Mouse (Mus musculus) megakaryocyte-erythroid progenitor cell, adult 5-6 weeks (primary cell): ENCODE measurements at regions not wholly inside any gene's neighbourhood (a gene's known extent, or its start where the extent isn't known, plus 50 kb on each side); places are given as distances from the start of the nearest gene placed in this dataset.
"Not testable (repeated sequence)": the region's sequence is repeated elsewhere in the genome, so short reads cannot be mapped to it uniquely, and the experiment has no call there.

Experiments
- ATAC-seq: replicated peaks from 2 replicates; pipeline ENCODE4 v1.8.0; 2016; ENCODE audit warnings: mild to moderate bottlenecking, inconsistent platforms; ENCODE audit not compliant: severe bottlenecking, poor library complexity, low FRiP score, low TSS enrichment

DNA sequence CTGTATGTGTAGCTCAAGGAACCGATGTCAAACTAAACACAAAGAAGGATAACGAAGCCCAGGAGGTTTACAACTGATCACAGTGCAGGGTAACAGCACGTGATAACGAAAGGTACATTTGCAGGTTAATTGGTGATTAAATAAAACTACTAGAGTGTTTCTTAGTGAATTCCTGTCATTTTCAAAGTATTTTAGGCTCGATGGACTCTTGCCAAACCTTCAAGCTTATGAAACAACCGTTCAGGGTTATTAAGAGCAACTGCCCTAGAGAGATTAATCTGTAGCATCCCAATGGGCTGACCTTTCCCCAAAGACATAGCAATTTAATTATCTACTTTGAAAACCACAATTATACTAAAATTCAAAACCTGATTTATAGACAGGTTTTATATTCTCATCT, 741.1 kb downstream of the Robo2 start:
- ATAC-seq = no peak

DNA sequence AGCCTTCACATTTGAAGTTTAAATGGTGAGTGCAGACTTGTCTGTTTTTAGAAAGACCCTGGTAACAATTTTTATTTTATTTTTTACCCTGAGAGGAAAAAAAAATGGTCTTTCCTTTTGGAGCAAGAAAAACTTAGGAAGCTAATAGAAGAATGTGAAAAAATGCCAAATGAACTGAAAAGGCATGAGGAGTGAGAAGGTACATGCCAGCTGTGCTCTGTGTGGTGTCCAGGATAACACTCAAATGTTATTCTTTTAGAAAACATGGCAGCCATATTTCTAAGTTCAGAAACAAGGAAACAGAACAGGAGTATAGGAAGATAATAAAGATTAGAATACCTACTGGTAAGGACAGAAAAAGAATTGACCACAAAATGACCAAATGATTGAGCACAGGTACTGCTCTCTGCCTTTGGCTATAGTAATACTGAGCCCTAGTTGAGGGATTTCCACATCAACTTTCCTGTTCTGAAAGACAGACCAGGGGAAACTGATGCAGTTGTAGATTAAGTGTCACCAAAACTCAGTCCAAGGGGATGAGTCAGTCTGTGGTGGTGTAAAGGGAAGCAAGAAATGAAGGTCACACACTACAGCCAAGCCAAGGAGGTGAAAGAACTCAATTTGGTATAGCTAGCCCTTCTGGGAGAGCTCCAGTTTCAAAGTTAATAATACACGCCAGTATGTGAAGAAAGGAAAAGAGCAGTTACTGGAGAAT, 758.5 kb downstream of the Robo2 start:
- no peak for ATAC-seq

DNA sequence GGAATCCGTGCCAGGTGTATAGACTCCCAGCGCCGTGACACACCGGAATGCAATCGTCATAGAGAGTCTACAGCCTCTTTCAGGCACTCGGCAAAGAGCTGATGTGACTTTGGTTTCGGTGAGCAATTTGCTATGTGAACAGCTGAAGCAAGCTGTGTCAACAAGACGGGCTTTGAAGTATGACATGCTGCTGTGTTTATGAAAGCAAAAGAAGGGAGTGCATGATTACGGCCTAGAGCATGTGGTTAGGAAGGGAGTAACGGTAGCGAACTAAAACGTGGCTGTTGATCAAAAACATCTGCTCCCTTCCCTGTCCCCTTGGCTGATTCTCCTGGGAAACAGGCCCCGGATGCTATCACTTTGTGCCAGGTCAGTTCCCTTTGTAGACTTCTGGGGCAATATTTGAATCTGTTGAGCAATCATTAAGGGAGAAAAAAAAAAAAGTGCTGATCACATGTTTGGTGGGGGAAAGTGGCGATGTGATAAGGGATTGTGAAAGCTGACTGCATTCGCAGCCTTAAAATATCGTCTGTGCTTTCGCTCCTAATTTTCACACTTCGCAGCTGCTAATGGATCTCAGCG, 764.3 kb downstream of the Robo2 start:
- ATAC-seq = no peak

DNA sequence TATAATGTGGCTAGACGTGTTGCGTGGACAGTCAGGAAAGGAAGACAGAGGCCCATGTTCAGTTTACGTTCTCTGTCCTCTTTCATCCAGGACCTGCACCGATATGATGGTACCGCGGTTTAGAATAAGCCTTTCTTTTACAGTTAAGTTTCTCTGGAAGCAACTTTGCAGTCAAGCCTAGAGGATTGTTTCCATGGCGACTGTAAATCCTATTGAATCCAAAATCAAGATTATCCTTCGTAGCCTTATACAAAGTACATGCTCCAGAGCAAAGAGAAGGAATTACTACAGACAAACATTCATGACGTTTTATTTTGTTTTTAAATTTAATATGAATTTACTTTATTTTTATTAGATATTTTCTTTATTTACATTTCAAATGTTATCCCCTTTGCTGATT, 798.6 kb downstream of the Robo2 start:
- no peak for ATAC-seq

DNA sequence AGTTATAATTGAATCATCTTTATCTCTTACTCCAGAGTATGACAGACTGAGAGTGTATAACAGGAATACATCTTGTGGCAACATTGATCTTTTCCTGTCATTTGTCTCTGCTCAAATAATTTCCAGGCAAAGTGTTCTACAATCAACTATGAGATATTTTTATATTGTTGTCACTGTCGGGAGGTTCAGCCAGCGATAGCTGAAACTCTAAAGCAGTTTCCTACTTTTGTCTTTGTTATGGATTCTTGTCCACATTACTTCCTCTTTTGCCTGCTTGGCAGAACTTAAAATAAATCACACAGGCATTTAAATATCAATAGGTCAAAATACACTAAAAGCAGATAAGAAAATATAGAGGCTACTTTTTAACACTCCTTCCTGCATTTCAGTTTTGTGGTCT, 820.2 kb downstream of the Robo2 start:
- ATAC-seq = no peak

DNA sequence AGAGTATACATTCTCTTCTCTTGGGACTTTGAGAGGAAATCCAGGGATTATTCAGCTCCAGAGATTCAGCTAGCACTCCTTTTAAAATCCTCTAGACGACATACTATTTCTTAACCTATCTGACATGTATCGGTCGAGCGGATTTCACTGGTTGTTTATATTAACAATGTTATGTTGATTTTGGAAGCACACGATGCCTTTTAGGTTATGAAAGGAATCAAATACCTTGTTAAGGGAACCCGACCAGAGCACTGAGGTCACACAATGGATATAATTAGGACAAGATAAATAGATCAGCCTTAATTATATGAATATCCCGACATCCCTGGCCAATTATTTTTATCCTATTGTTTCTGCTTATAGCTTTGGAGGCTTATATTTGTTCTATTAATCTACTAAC, 850.4 kb downstream of the Robo2 start:
- no peak for ATAC-seq

DNA sequence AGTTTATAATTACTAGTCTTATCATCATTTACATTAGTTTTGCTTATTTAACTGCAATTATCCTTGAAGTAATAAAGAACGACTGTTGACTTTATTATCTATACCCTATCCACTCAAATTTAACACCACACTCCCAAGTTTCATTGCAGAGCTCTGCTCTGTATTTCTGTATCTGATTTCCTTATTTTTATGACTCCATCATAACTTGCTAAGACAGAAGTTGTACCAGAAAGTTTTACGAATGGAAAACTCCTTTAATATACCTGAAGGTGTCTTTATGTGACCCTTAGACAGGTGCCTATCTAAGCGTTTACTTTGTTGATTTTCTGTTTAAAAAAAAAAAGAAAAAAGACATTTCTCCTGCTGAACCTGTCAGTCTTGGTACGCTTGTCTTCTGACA, 854.7 kb downstream of the Robo2 start:
- no peak for ATAC-seq

DNA sequence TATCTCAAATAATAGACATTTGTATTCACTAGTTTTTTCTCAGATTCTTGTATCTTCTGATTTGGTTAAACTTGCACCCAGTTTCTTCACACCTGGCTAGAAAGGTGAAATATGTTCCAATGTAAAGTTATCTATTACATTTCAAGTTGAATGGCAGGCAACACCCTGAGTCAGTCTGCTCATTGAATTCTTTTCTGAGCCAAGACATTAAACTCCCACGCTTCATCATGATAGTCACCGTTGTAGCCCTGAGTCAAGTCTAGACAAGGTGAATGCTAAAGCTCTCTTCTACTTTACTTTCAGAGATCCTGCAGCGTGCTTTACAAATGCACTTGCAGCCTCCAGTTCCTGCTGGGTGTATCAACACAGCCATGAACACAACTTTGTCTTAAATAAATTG, 868.0 kb downstream of the Robo2 start:
- ATAC-seq = no peak

DNA sequence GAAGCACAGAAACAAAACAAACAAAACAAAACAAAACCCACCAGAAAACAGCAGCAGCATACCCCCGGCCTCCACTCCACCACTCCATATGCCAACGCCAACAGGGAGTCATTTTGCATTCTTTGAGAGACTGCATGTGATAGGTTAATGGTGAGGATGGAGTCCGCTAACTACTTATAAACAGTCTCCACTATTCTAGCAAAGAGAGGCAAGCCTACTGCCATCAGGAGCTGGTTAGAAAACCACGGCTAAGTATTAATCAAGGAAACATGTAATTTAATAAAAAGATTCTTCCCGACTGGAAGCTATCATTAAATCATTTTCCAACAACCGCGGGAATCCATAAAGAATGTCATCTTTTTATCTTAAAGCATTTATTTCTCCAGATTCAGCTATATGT, 873.6 kb downstream of the Robo2 start:
- no peak for ATAC-seq

DNA sequence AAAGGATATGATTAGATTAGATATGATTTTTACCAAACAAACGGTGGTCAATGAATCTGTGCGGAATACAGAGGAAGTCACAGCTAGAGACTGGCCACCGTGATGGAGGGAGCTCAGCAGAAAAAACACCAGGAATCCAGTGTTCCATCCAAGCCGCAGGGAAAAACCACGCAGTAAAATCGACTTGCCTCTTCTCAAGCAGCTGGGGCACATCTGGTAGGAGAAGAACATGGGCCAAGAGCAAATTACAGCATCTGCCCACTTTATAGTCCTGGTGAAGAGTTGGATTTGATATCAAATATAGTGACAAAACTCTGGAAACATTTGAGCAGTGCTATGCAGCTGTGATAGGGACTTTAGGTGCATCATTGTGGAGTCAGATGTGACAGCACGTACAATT, 874.1 kb downstream of the Robo2 start:
- no peak for ATAC-seq

DNA sequence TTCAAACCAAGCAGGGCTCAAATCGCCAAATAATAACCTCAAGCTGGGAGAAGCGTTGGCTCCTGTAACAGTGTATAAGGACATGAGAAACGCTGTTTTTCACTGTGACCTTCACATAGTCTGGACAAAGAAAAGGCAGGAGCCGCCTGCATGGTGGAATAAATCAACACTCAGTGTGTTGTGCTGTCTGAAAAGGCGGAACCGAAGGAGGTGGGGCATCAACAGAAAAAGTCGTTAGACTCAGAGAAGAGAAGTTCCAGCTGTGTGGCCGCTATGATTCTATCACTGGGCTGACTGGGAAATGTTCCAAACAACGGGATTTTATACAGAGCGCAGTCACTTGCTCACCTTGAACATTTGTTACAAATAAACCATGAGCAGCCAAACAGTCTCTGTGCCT, 881.4 kb downstream of the Robo2 start:
- no peak for ATAC-seq

DNA sequence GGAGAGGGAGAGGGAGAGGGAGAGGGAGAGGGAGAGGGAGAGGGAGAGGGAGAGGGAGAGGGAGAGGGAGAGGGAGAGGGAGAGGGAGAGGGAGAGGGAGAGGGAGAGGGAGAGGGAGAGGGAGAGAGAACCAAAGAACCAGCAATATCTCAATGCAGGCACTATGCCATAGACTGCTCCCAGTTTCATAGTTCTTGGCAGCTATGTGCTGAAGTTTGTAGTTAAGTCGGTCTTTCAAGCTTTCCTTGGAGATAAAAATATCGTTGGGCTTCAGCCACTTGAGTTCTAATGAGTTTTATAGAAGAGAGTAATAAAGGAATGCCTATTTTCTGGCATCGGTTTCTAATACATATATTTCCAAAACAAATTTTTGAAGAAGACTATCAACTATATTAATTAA, 888.7 kb downstream of the Robo2 start:
- ATAC-seq = not testable (repeated sequence)

DNA sequence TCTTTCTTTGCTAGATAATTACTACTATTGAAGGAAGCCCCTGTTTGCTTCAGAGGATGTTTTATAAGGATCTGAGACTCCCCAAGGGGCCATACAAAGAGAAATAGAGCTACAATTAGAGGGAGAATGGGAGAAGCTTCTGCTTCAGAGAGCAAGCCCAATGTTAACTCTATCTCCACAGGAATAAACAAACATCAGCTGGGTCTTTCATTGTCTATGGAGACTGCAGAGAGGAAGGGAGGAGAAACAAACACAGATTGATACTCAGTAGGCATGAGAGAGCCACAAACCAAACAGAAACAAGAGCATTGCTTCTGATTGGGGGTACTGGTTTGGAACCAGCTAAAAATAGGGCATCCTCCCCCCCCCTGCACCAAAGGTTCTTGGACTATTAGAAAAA, 906.9 kb downstream of the Robo2 start:
- ATAC-seq = no peak

DNA sequence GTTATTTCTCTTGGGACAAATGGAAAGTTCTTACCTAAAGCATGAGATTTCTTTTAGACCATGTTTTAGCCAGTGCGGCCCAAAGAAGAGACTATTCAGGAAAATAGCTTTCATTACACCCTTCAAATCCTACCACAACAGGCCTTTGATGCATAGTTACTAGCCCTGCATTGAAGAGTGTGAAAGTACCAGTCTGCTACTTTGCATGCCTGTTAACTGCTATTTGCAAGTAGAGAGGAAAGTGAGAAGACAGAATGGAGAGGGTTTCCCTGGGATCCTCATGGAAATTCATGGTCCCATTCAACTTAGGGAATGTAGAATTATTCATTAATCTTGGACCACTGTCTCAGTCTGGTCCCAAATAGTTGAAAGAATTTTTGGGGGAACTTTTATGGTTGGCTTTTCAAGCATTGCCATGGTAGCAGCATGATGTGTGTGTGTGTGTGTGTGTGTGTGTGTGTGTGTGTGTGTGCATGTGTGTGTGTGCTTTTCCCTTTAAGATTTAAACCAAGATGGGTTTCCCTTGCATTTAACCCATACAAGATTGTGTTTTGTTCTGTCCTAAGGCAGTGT, 912.9 kb downstream of the Robo2 start:
- no peak for ATAC-seq

DNA sequence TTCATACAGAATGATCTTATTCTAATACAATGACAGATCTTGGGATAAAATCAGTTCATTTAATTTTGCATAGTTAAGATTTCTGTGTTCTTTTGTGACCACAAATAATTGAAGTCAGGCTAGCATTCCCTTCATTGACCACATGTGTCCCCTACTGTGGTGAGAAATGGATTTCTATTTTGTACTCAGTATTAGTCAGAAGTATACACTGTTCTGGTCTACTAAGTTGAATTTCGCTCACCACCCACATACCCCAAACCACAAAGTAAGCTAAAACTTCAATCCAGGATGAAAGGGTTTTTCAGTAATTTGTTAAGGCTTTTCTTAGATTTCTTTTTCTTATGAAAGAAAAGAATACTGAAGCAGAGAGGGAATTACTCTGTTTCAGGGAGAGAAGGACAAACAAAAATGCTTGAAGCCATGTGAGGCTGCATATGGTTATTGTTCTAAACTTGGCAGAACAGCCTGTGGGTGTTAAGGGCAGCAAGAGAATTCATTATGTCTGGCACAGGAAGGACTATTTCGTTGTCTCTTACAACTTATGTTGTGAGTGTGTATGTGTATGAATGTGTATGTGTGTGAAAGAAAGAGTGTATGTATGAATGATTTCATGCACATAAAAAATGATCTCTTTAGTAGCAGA, 928.3 kb downstream of the Robo2 start:
- no peak for ATAC-seq

DNA sequence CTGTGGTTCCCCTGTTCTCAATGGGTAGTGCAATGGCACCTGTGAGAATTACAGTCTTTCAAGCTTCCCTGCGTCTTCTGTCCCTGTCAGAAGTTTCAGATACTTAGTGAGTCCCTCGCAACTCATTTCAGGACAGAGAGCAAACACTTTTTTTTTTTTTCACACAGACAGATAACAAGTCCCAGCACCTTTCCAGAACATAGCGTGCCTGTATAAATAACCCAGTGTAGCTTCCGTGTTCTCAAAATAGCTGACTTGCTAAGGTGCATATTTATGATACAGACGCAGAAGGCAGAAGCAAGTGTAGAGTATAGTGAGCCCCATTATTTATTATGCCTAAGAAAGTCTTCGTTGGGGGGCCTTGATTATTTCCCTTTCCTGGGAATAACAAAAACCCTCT, 929.4 kb downstream of the Robo2 start:
- ATAC-seq = no peak

DNA sequence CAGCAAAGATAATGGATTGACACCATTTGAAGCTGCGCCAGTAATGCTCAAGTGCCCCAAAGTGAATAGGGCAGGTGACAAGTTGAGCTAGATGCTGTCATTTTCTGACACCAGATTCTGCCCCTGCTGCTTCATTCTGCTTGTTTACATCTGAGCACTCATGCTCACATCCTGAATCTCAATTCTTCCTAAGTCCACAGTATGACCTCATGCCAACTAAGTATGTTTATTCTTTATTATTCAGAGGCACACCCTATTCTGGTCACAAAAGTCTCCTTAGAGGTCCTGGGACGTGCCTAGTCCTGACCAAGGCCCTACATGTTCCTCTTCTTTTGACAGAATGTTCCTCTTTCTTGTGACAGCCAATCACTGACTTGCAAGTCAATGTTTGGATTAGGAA, 938.1 kb downstream of the Robo2 start:
- ATAC-seq = no peak

DNA sequence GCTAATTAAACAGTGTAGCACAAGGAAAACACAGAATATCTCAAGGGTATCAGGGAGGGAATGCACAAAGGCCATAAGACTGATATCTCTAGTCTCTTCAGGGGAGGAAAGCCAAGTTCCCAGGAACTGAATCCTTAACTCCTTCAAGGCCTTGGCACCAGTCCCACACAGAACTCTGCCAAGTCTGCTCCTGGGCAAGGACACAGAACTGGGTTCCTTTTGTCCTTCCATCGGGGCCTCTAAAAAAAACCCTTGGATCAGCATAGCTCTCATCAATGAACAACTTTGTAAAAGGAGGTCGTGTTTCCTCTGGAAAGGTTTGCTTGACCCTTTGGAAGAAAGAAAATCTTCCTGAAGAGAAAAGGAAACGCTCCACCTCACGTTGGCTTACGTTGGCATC, 940.1 kb downstream of the Robo2 start:
- no peak for ATAC-seq

DNA sequence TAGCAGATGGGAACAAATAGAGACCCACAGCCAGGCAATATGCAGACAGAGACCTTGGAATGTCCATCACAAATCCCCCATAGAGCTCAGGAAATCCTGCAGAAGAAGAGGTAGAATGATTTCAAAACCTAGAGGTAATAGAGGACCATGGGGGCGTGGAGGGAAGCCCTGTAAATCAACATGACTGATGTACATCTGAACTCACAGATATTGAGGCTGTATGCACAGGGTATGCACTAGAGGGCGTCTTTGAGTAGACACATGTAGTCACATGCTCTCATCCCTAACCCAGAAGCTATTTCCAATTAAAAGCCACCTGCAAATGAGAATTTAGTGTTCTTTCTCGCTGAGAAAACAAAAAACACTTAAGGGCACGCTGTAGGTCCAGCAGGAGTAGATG, 941.1 kb downstream of the Robo2 start:
- no peak for ATAC-seq

DNA sequence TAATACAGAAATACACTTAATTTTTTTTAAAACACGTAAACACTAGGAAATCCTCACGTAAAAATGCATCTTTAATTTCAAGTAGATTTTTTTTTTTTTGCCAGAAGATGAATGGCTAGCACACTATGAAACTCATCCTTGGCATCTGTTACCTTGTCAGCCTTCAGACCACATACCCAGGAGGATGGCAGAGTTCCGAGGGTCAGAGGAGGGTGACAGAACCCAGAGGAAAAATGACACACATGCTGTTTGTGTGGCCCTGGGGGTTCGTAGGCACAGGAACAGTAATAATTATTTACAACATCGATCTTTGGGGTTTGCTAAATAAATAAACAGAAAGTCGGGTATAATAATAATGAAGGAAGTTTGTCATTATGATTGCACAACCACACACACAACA, 945.3 kb downstream of the Robo2 start:
- ATAC-seq = no peak

DNA sequence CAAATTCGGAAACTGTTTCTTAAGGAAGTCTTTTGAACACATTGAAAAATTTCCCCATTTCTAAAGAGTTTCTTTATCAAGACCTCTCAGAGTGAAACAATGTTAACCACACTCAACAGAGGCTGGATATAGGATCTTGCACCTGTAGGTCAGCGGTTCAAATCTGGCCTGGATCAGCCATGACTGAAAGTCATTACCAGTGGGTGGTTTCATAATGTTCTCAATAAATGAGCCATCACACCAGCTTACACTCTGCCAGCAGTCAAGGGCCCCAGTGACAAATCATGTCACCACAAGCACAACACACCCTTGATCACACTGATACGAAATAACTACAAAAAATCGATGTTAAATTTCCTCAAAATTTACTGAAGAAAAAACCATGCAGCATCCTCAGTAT, 949.1 kb downstream of the Robo2 start:
- ATAC-seq = no peak
